Mouse (Mus musculus) E14TG2a.4 (cell line): ENCODE data around the gene Il20ra.

Source experiments
- H3K27me3 ChIP-seq: 2 replicates; pipeline ENCODE4 v1.6.1; 2014; ENCODE audit warnings: low read length, control low read depth; ENCODE audit not compliant: insufficient read depth
- H3K36me3 ChIP-seq: 2 replicates; pipeline ENCODE4 v1.6.1; 2014; ENCODE audit warnings: low read length, control low read depth; ENCODE audit not compliant: insufficient read depth
- H3K4me1 ChIP-seq: replicated peaks from 2 replicates; pipeline ENCODE4 v1.6.1; 2014; ENCODE audit warnings: low read depth, low read length, control low read depth
- H3K4me3 ChIP-seq: replicated peaks from 2 replicates; pipeline ENCODE4 v1.5.1; 2014; ENCODE audit warnings: mild to moderate bottlenecking, low read length
- H3K9me3 ChIP-seq: 2 replicates; pipeline ENCODE4 v1.6.1; 2014; ENCODE audit warnings: low read length, control low read depth
- CTCF ChIP-seq: conservative IDR thresholded peaks from 2 replicates; pipeline ENCODE4 v1.5.1; 2014; ENCODE audit warnings: low read length
- NANOG ChIP-seq: IDR thresholded peaks from 2 replicates; pipeline ENCODE4 v1.6.1; 2014; ENCODE audit warnings: borderline replicate concordance, low read length, mixed read lengths
- POU5F1 ChIP-seq: IDR thresholded peaks from 2 replicates; pipeline ENCODE4 v1.6.1; 2014; ENCODE audit warnings: low read length, borderline replicate concordance

Gene Il20ra

GRCm38 (mm10) chr10:19693629-19694028 lies 18.7 kb upstream of the Il20ra start:
- TF ChIP-seq NANOG (no peak), POU5F1 (no peak), CTCF (peak; percentile 15; the same call in 1 of the 2 replicates)
- Histone ChIP-seq H3K4me1 (peaks cover 3% of the 10 kb centered on the region; the same call in 1 of the 2 replicates), H3K9me3 (no peaks in the 10 kb centered on the region), H3K27me3 (no peaks in the 10 kb centered on the region), H3K36me3 (no peaks in the 10 kb centered on the region), H3K4me3 (no peak overlapping the region)

DNA sequence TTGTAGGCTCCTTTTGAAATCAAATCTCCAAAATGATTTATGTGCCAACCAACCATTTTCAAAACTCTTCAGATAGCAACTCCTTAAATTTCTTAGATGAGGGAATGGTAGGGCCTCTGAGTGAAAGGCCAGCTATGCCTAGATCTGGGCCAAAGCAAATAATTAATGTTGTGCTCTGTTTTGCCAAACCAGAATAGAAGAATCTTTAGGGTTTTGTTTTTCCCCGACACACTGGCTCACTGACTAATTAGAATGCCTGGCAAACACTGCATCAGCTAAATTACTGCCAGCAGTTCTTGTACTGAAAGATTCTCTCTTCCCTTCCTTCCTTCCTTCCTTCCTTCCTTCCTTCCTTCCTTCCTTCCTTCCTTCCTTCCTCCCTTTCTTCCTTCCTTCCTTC lies 13.0 kb upstream of the Il20ra start:
- no peaks in the 10 kb centered on the region for H3K9me3 ChIP-seq
- no peak overlapping the region for H3K4me3 ChIP-seq
- H3K36me3 ChIP-seq, result no peaks in the 10 kb centered on the region
- no peaks in the 10 kb centered on the region for H3K4me1 ChIP-seq
- no peaks in the 10 kb centered on the region for H3K27me3 ChIP-seq
- no peak for TF ChIP-seq POU5F1

DNA sequence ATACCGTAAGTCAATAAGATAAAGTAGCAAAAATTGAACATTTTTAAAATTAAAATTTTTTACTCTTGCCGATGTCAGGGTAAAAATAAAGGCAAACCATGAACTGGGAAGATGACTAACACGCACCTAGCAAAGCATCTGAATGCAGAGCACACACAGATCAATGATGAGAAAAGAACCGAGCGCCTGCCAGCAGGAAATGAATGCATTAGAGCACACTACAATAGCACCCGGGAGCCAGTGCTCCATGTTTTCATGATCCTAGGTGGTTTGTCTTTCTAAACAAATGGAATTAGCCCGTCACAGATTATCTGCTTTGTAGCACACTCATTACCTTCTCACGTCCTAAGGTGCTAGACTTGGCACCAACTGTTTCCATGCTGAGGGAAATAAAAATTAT lies 7.9 kb upstream of the Il20ra start:
- no peak overlapping the region for H3K4me3 ChIP-seq
- H3K36me3 ChIP-seq, result no peaks in the 10 kb centered on the region
- no peaks in the 10 kb centered on the region for H3K9me3 ChIP-seq
- peaks cover 14% of the 10 kb centered on the region for H3K4me1 ChIP-seq
- TF ChIP-seq POU5F1 (no peak), NANOG (no peak), CTCF (no peak)
- H3K27me3 ChIP-seq, result no peaks in the 10 kb centered on the region

DNA sequence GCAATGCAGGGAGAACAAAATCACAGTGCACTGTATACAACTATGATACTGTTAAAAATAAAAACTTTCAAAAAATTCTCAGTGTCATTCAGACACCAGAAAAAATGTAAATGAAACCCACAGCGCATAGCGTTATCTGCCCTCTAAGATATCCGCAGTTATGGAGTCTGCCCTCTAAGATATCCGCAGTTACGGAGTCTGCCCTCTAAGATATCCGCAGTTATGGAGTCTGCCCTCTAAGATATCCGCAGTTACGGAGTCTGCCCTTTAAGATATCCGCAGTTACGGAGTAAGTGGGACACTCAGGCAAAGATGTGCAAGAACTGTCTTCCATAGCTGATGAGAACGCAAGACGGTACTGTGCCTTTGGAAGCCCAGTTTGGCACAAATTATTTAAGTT lies 4.6 kb upstream of the Il20ra start:
- Histone ChIP-seq H3K9me3 (no peaks in the 10 kb centered on the region), H3K4me3 (no peak overlapping the region), H3K4me1 (peaks cover 20% of the 10 kb centered on the region), H3K36me3 (no peaks in the 10 kb centered on the region), H3K27me3 (peaks cover 25% of the 10 kb centered on the region)
- TF ChIP-seq POU5F1, result no peak
- no peak for TF ChIP-seq CTCF
- TF ChIP-seq NANOG, result no peak

GRCm38 (mm10) chr10:19708277-19709070 lies 3.9 kb upstream of the Il20ra start:
- H3K4me3 ChIP-seq, result peak overlapping the region; percentile 43
- peaks cover 20% of the 10 kb centered on the region for H3K4me1 ChIP-seq
- no peak for TF ChIP-seq POU5F1
- peak; percentile 70 for TF ChIP-seq CTCF
- no peak for TF ChIP-seq NANOG
- no peaks in the 10 kb centered on the region for H3K9me3 ChIP-seq
- peaks cover 28% of the 10 kb centered on the region for H3K27me3 ChIP-seq
- H3K36me3 ChIP-seq, result no peaks in the 10 kb centered on the region

GRCm38 (mm10) chr10:19711020-19711419 lies 1.4 kb upstream of the Il20ra start:
- no peaks in the 10 kb centered on the region for H3K36me3 ChIP-seq
- no peaks in the 10 kb centered on the region for H3K9me3 ChIP-seq
- H3K27me3 ChIP-seq, result peaks cover 44% of the 10 kb centered on the region
- TF ChIP-seq POU5F1 (no peak), NANOG (no peak), CTCF (no peak)
- H3K4me1 ChIP-seq, result peaks cover 20% of the 10 kb centered on the region
- no peak overlapping the region for H3K4me3 ChIP-seq

GRCm38 (mm10) chr10:19711551-19712171 lies 709 bp upstream of the Il20ra start:
- peaks cover 44% of the 10 kb centered on the region for H3K27me3 ChIP-seq
- no peaks in the 10 kb centered on the region for H3K9me3 ChIP-seq
- TF ChIP-seq CTCF (peak; percentile 43), NANOG (no peak)

DNA sequence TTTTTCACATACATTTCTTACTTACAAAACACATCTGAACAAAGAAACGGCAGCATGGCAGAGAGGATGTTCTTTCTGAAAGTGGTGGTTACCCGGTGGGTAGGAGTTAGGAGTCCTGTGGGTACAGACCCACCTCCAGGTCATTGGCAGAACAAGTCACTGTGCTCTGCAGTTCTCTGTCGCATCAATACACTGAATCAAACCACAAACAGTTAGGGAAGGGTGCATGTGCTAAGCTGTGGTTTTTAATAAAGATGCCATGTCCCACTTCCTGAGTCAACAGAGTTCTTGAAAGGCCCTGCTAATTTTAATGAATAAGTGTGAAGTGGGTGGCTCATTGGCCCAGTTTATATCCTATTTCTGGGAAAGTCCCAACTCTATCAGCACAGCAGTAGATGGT lies 6.3 kb downstream of the Il20ra start:
- Histone ChIP-seq H3K27me3 (peaks cover 18% of the 10 kb centered on the region), H3K9me3 (no peaks in the 10 kb centered on the region), H3K36me3 (no peaks in the 10 kb centered on the region), H3K4me1 (no peaks in the 10 kb centered on the region), H3K4me3 (no peak overlapping the region)
- TF ChIP-seq CTCF (no peak), NANOG (no peak), POU5F1 (no peak)

More at GRCm38 (mm10) chr10:19711551-19712171, 709 bp upstream of the Il20ra start:
- Histone ChIP-seq H3K36me3 (no peaks in the 10 kb centered on the region), H3K4me3 (no peak overlapping the region), H3K4me1 (peaks cover 20% of the 10 kb centered on the region)
